Mouse (Mus musculus) testis, postnatal 10 days (tissue): Measurements from ENCODE around the gene Calml3.

ENCODE experiments used
- DNase-seq: peaks from one replicate; pipeline ENCODE4 v3.0.0; 2021; ENCODE audit warnings: low spot score

Calml3 gene

GRCm38 (mm10) chr13:3782499-3782898 is 21.6 kb downstream of the Calml3 start:
- DNase-seq, result no peak

DNA sequence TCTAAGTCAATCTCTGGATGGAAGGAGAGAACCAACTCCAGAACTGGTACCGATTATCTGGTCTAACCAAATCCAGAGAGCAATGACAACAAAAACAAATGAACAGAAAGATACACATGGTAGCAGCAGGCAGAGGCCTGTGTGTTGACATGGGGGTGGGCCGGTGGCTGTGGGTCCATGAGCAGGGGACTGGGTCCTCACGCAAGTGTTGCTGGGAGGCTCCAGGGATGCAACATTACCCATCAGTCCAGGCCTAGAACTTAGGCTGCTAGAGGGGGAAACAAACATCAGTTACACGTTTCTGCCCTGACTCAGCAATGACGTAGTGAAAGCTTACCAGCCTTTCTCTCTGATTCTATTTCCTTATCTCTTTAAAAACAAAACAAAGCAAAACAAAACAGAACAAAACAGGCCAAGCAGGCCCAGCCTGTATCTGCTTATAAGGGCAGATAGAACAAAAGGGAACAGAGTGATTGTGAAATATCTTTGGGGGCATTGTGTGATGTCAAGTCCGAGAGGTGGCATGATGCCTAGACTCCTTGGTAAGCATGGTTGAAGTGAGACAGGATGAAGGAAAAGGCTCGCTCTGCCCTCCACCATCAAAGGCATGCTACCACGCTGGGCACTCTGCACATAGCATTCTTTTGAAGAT is 24.4 kb downstream of the Calml3 start:
- no peak for DNase-seq

- no peak for DNase-seq
These were observed 25.3 kb downstream of the Calml3 start for GRCm38 (mm10) chr13:3778591-3779364.

GRCm38 (mm10) chr13:3777216-3777912 is 26.8 kb downstream of the Calml3 start:
- DNase-seq, result no peak

DNA sequence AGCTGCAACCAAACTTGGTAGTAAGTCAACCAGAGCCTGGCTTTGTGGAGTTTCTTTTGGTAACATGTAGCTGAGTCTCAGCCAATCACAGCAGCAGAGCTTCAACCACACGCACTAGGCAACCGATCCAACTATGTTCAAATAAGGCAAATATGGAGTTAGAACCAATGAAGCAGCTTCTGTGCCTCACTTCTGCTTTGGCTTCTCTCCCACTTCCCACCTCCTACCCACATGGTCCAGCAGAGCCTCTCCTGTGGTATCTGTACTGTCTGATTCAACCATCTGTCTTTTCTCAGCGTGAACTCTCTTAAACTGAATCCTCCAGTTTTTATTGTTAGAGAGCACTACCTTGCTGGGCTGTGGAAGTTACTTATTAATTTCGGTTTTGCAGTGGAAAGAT is 27.7 kb downstream of the Calml3 start:
- no peak for DNase-seq

GRCm38 (mm10) chr13:3774991-3775390 is 29.1 kb downstream of the Calml3 start:
- DNase-seq, result no peak

DNA sequence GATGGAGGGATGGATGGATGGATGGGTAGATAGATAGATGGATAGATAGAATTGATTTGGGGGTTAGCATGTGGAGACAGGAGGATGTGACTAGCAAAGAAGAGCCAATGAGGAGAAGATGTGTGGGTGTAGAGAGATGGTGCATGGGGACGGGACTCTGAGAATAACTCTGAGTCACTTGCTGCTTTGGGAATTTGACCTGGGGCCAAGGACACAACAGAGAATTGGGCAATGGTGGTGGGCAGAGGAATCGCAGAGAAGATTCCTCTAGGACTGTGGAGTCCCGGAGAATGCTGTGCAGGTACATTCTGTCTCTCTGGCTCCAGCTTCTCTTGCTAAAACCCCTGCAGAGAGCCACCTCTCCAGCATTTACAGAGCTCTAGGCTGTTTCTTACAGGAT is 29.8 kb downstream of the Calml3 start:
- DNase-seq, result no peak

DNA sequence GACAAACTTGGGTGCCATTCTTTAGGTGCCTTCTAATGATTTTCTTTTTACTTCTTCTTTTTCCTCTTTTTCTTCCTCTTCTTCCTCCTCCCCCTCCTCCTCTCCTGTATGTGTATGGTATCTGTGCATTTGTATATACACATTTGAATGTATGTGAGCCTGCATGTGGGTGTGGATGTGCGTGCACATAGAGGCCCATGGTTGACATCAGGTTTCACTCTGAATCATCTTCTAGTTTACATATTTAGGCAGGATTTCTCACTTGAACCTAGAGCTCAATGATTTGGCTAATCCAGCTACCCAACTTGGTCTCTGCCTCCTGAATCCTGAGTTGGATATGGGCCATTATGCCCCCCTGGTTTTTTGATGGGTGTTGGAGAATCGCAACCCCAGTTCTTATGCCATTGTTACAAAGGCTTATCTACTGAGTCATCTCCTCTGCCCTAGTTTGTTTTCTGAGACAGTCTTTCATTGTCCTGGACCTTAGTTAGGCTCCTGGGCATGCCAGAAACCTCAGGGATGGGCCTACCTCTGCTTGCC is 30.9 kb downstream of the Calml3 start:
- DNase-seq, result no peak

- no peak for DNase-seq
These were observed 32.9 kb downstream of the Calml3 start for GRCm38 (mm10) chr13:3771221-3771620.

GRCm38 (mm10) chr13:3770170-3771024 is 33.7 kb downstream of the Calml3 start:
- peak; percentile 49 for DNase-seq

GRCm38 (mm10) chr13:3769531-3769930 is 34.6 kb downstream of the Calml3 start:
- no peak for DNase-seq

DNA sequence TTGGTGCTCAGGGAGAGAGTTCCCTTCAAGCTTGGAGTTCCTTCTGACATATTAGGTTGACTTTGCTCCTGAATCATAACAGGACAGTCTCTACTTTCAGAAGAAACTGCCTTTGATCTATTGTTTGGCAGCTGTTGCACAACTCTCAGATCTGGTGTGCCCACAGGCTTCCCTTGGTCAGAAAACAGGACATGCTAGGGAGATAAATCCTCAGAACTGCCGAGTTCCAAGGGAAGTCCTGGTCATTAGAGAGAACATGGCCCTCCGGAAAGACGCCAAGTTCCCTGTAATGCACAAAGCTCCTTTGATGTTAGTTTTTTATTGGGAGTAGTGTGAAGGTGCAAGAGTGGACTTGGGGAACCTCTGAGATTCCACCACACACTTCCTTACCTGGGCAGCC is 35.5 kb downstream of the Calml3 start:
- DNase-seq, result no peak

- no peak for DNase-seq
These were observed 37.0 kb downstream of the Calml3 start for GRCm38 (mm10) chr13:3767086-3767485.

DNA sequence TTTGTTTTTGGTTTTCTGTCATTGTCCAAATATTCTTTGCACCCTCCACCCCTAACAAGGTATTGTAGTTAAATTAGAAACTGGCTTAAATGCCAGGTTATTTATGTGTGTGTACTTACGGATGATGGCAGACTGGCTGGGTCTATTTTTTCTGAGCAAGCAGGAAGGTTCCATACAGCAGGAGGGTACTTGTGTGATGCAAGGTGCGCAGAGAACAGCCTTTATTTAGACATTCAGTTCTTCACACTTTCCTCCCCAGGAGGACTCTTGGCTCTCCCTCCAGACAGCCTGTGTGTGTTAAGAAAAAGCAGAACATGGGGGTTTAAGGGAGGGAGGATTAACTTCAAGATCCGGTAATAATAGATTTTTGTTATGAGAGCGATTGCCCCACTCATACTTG is 38.3 kb downstream of the Calml3 start:
- no peak for DNase-seq

- DNase-seq, result no peak
These were observed 43.0 kb downstream of the Calml3 start for GRCm38 (mm10) chr13:3761131-3761530.

GRCm38 (mm10) chr13:3758347-3758746 is 45.8 kb downstream of the Calml3 start:
- DNase-seq, result no peak

DNA sequence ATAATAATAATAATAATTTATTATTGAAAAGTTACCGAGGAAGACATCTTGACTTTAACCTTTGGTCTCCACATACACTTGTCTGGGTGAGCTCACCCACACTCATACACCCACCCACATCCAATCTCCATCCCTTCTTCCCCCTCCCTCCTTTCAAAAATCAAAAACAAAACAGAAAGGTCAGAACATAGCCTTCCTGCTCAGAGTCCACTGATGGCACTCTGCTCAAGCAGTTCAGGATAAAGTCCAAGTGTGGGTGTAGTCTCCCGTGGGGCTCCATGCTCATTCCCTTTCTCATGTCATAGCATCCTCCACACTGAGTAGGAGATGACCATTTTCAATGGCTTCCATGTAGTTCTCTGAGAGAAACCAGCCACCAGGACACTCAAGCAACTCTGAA is 50.8 kb downstream of the Calml3 start:
- DNase-seq, result no peak
